8 mouse cellular contexts compared by ENCODE assay signal in genomic region chr5:125056331-125056695, GRCm38 (mm10). TPM values are rescaled to one million over a fixed set of nuclear protein-coding genes. Genes with fewer than 3 reads are reported as not detected.
A peak's percentile ranks its signal among the peaks of the same experiment; 100 is the strongest.
DNase-seq lines count a peak whose midpoint lies in the region; ATAC-seq lines count a peak whose summit lies in the region.
"Had no signal": no experiment of that assay in that cellular context is flagged by ENCODE, and none has a peak within 500 bp of the region (broad histone marks: within the 10 kb centered on the region; RNA-seq: fewer than 3 reads in every experiment).

No protein-coding gene starts in this region.

- 25% methylated on average over 6 of the region's 6 CpGs for WGBS in embryonic facial prominence, embryonic 15.5 days
- 16% methylated on average over 6 of the region's 6 CpGs for WGBS in limb, embryonic 10.5 days
- WGBS in stomach, embryonic 14.5 days = 28% methylated on average over 6 of the region's 6 CpGs

- peak overlapping the region; percentile 92 for H3K4me3 ChIP-seq in megakaryocyte, embryonic 14.5 days (replicated peaks)
- 0 out of 2 replicates have a peak overlapping the region, but pooled peaks have one; percentile 33 for H3K4me3 ChIP-seq in embryonic facial prominence, embryonic 15.5 days (replicated peaks)
- H3K4me3 ChIP-seq in limb, embryonic 10.5 days = peak overlapping the region; percentile 14; the same call in 1 of the 2 replicates
- H3K4me3 ChIP-seq in stomach, embryonic 14.5 days (ENCODE audit: low read depth, low read length) = no peak overlapping the region

- peak overlapping the region; percentile 82 for H3K27ac ChIP-seq in embryonic facial prominence, embryonic 15.5 days (replicated peaks)
- H3K27ac ChIP-seq in limb, embryonic 10.5 days = peak overlapping the region; percentile 79
- peak overlapping the region; percentile 81; the same call in 1 of the 2 replicates for H3K27ac ChIP-seq in stomach, embryonic 14.5 days (ENCODE audit: low read length)

- no peaks in the 10 kb centered on the region for H3K9me3 ChIP-seq in megakaryocyte, embryonic 14.5 days
- H3K9me3 ChIP-seq in embryonic facial prominence, embryonic 15.5 days (replicated peaks) = no peaks in the 10 kb centered on the region
- no peaks in the 10 kb centered on the region for H3K9me3 ChIP-seq in limb, embryonic 10.5 days (replicated peaks)
- no peaks in the 10 kb centered on the region for H3K9me3 ChIP-seq in stomach, embryonic 14.5 days (ENCODE audit: control insufficient read depth, low read depth, low read length)

- H3K36me3 ChIP-seq in megakaryocyte, embryonic 14.5 days (replicated peaks; ENCODE audit: low read length) = peaks cover 53% of the 10 kb centered on the region
- H3K36me3 ChIP-seq in embryonic facial prominence, embryonic 15.5 days = peaks cover 42% of the 10 kb centered on the region
- peaks cover 57% of the 10 kb centered on the region for H3K36me3 ChIP-seq in limb, embryonic 10.5 days
- peaks cover 25% of the 10 kb centered on the region for H3K36me3 ChIP-seq in stomach, embryonic 14.5 days (ENCODE audit: control insufficient read depth, insufficient read depth, low read length)

- peak overlapping the region; percentile 48; the same call in 1 of the 2 replicates for H3K4me2 ChIP-seq in embryonic facial prominence, embryonic 15.5 days (replicated peaks)
- H3K4me2 ChIP-seq in stomach, embryonic 14.5 days (replicated peaks; ENCODE audit: low read depth, low read length) = peak overlapping the region; percentile 43; the same call in 1 of the 2 replicates

- peaks cover 15% of the 10 kb centered on the region for H3K27me3 ChIP-seq in megakaryocyte, embryonic 14.5 days (replicated peaks)
- no peaks in the 10 kb centered on the region for H3K27me3 ChIP-seq in embryonic facial prominence, embryonic 15.5 days
- peaks cover 4% of the 10 kb centered on the region; the same call in 1 of the 2 replicates for H3K27me3 ChIP-seq in limb, embryonic 10.5 days (ENCODE audit: low read depth, poor library complexity, severe bottlenecking)
- no peaks in the 10 kb centered on the region for H3K27me3 ChIP-seq in stomach, embryonic 14.5 days (ENCODE audit: control insufficient read depth, insufficient read depth, low read length)

- peak; percentile 67 for DNase-seq in limb, embryonic 10.5 days (ENCODE audit: low spot score)
- no peak for DNase-seq in cerebellum, postnatal 36 days

- ATAC-seq in megakaryocyte, adult 5-6 weeks (ENCODE audit: poor library complexity, severe bottlenecking) = no peak
- ATAC-seq in embryonic facial prominence, embryonic 15.5 days (ENCODE audit: insufficient number of reproducible peaks, low FRiP score, low TSS enrichment, low read depth) = no peak
- no peak for ATAC-seq in stomach, embryonic 14.5 days (ENCODE audit: insufficient number of reproducible peaks, insufficient read depth, low FRiP score, low read depth)
- no peak for ATAC-seq in cerebellum, adult (ENCODE audit: insufficient number of reproducible peaks, low FRiP score, low TSS enrichment)

- peaks cover 100% of the 10 kb centered on the region for H3K4me1 ChIP-seq in megakaryocyte, embryonic 14.5 days
- peaks cover 78% of the 10 kb centered on the region for H3K4me1 ChIP-seq in embryonic facial prominence, embryonic 15.5 days
- H3K4me1 ChIP-seq in limb, embryonic 10.5 days = peaks cover 88% of the 10 kb centered on the region
- peaks cover 46% of the 10 kb centered on the region for H3K4me1 ChIP-seq in stomach, embryonic 14.5 days (ENCODE audit: control insufficient read depth, insufficient read depth, low read length)

- no peak overlapping the region for H3K9ac ChIP-seq in embryonic facial prominence, embryonic 15.5 days
- no peak overlapping the region for H3K9ac ChIP-seq in stomach, embryonic 14.5 days (replicated peaks; ENCODE audit: low read depth, low read length)

RNA-seq across cellular contexts. Expression of gene Rflna, which starts 53.3 kb away (rescaled TPM):
- not detected in 2 replicates for polyA plus RNA-seq in megakaryocyte, embryonic 14.5 days (2012; ENCODE audit: insufficient read depth, low replicate concordance)
- not detected in 2 replicates for total RNA-seq in megakaryocyte, adult 5-6 weeks (2015)
- total RNA-seq in megakaryocyte, adult 5-6 weeks (2017) = not detected in 2 replicates
- 22.1 and 24.0 TPM in 2 replicates for polyA plus RNA-seq in embryonic facial prominence, embryonic 15.5 days (2015; fragmentation: Nextera tagmentation; extraction: Ambion mirVana)
- polyA plus RNA-seq in limb, embryonic 10.5 days (2016; fragmentation: Nextera tagmentation; extraction: Ambion mirVana) = 1.1 and 4.5 TPM in 2 replicates
- polyA plus RNA-seq in stomach, embryonic 14.5 days (2014; fragmentation: Nextera tagmentation; extraction: Ambion mirVana) = 3.7 and 5.0 TPM in 2 replicates
- total RNA-seq: liver, adult 2 months had no signal
